Mouse (Mus musculus) embryonic facial prominence, embryonic 10.5 days (tissue): ENCODE results near the gene Plxnd1. TPM values are rescaled to one million over a fixed set of nuclear protein-coding genes. Genes with fewer than 3 reads are reported as not detected.
A peak's percentile ranks its signal among the peaks of the same experiment; 100 is the strongest.

ENCODE experiments used
- DNase-seq: peaks from one replicate; pipeline ENCODE4 v3.0.0-alpha.2; 2017; ENCODE audit warnings: low spot score
- H3K27ac ChIP-seq: fragments of 300-500 bp; sonication (generic); replicated peaks from 2 replicates; pipeline ENCODE4 v1.5.1; 2016; ENCODE audit warnings: mild to moderate bottlenecking
- H3K27me3 ChIP-seq: fragments of 300-500 bp; sonication (generic); replicated peaks from 2 replicates; pipeline ENCODE4 v1.6.1; 2016; ENCODE audit warnings: low read depth, mild to moderate bottlenecking; ENCODE audit not compliant: poor library complexity, severe bottlenecking
- H3K36me3 ChIP-seq: fragments of 300-500 bp; sonication (generic); replicated peaks from 2 replicates; pipeline ENCODE4 v1.6.1; 2016; ENCODE audit warnings: mild to moderate bottlenecking, moderate library complexity
- H3K4me1 ChIP-seq: fragments of 300-500 bp; sonication (generic); 2 replicates; pipeline ENCODE4 v1.6.1; 2016
- H3K4me3 ChIP-seq: fragments of 300-500 bp; sonication (generic); 2 replicates; pipeline ENCODE4 v1.5.1; 2016; ENCODE audit warnings: mild to moderate bottlenecking, moderate library complexity
- H3K9me3 ChIP-seq: fragments of 300-500 bp; sonication (generic); 2 replicates; pipeline ENCODE4 v1.6.1; 2016; ENCODE audit warnings: mild to moderate bottlenecking
- WGBS: fragments of 180-500 bp; shearing (Covaris S2); methylation state at CpG from one replicate; pipeline ENCODE4 v1.1.7; 2016; 5-methylcytosine and 5-hydroxymethylcytosine counted together
- polyA plus RNA-seq: library from polyadenylated mRNA; unstranded; fragments of >200 nt; fragmentation: Nextera tagmentation; extraction: Ambion mirVana; gene quantifications from 2 replicates; pipeline ENCODE4 v1.2.1, GENCODE M21; 2016

Plxnd1 gene
- polyA plus RNA-seq, 1 experiment from 2014 or later: 26.8 TPM

GRCm38 (mm10) chr6:115972083-115972764 is 22.6 kb downstream of the Plxnd1 start:
- WGBS: 82% methylated on average over 7 of the region's 7 CpGs
- Histone ChIP-seq H3K4me1 (peaks cover 62% of the 10 kb centered on the region), H3K27ac (peak overlapping the region; percentile 31; the same call in 1 of the 2 replicates)

GRCm38 (mm10) chr6:115971273-115972060 is 23.3 kb downstream of the Plxnd1 start:
- Histone ChIP-seq H3K36me3 (0 out of 2 replicates have a peak, but pooled peaks cover 9% of the 10 kb centered on the region), H3K27me3 (no peaks in the 10 kb centered on the region), H3K4me3 (no peak overlapping the region), H3K9me3 (no peaks in the 10 kb centered on the region), H3K27ac (peak overlapping the region; percentile 31; the same call in 1 of the 2 replicates), H3K4me1 (peaks cover 62% of the 10 kb centered on the region)
- DNase-seq: no peak
- WGBS: 72% methylated on average over 13 of the region's 13 CpGs

More at GRCm38 (mm10) chr6:115972083-115972764, 22.6 kb downstream of the Plxnd1 start:
- H3K4me3 ChIP-seq: no peak overlapping the region
- no peaks in the 10 kb centered on the region for H3K9me3 ChIP-seq
- 0 out of 2 replicates have a peak, but pooled peaks cover 7% of the 10 kb centered on the region for H3K36me3 ChIP-seq
- DNase-seq: no peak
- no peaks in the 10 kb centered on the region for H3K27me3 ChIP-seq

GRCm38 (mm10) chr6:115969952-115970351 is 24.9 kb downstream of the Plxnd1 start:
- Histone ChIP-seq H3K27me3 (no peaks in the 10 kb centered on the region), H3K4me1 (peaks cover 62% of the 10 kb centered on the region), H3K9me3 (no peaks in the 10 kb centered on the region), H3K27ac (no peak overlapping the region), H3K36me3 (0 out of 2 replicates have a peak, but pooled peaks cover 9% of the 10 kb centered on the region), H3K4me3 (no peak overlapping the region)
- WGBS: 66% methylated on average over 6 of the region's 6 CpGs
- DNase-seq: no peak

GRCm38 (mm10) chr6:115969103-115969502 is 25.7 kb downstream of the Plxnd1 start:
- DNase-seq: no peak
- Histone ChIP-seq H3K27me3 (no peaks in the 10 kb centered on the region), H3K4me3 (no peak overlapping the region), H3K9me3 (no peaks in the 10 kb centered on the region), H3K4me1 (peaks cover 59% of the 10 kb centered on the region), H3K36me3 (0 out of 2 replicates have a peak, but pooled peaks cover 9% of the 10 kb centered on the region), H3K27ac (peak overlapping the region; percentile 55; the same call in 1 of the 2 replicates)
- 73% methylated on average over 9 of the region's 9 CpGs for WGBS

GRCm38 (mm10) chr6:115968700-115969099 is 26.1 kb downstream of the Plxnd1 start:
- 0 out of 2 replicates have a peak, but pooled peaks cover 9% of the 10 kb centered on the region for H3K36me3 ChIP-seq
- H3K4me1 ChIP-seq: peaks cover 56% of the 10 kb centered on the region
- DNase-seq: no peak
- peaks cover 2% of the 10 kb centered on the region for H3K27me3 ChIP-seq
- peak overlapping the region; percentile 55 for H3K27ac ChIP-seq
- no peak overlapping the region for H3K4me3 ChIP-seq
- 67% methylated on average over 6 of the region's 6 CpGs for WGBS
- H3K9me3 ChIP-seq: no peaks in the 10 kb centered on the region

- H3K4me3 ChIP-seq: no peak overlapping the region
- H3K27me3 ChIP-seq: peaks cover 8% of the 10 kb centered on the region
- H3K27ac ChIP-seq: peak overlapping the region; percentile 55
- peak; percentile 50 for DNase-seq
- H3K4me1 ChIP-seq: peaks cover 52% of the 10 kb centered on the region
- WGBS: 68% methylated on average over 5 of the region's 5 CpGs
- H3K36me3 ChIP-seq: 0 out of 2 replicates have a peak, but pooled peaks cover 14% of the 10 kb centered on the region
- H3K9me3 ChIP-seq: no peaks in the 10 kb centered on the region
These were observed 26.7 kb downstream of the Plxnd1 start for GRCm38 (mm10) chr6:115968086-115968485.

GRCm38 (mm10) chr6:115967291-115967880 is 27.4 kb downstream of the Plxnd1 start:
- peaks cover 52% of the 10 kb centered on the region for H3K4me1 ChIP-seq
- H3K27me3 ChIP-seq: peaks cover 14% of the 10 kb centered on the region
- no peak overlapping the region for H3K4me3 ChIP-seq
- H3K36me3 ChIP-seq: 0 out of 2 replicates have a peak, but pooled peaks cover 16% of the 10 kb centered on the region
- no peaks in the 10 kb centered on the region for H3K9me3 ChIP-seq
- no peak for DNase-seq
- WGBS: 93% methylated on average over 15 of the region's 15 CpGs
- peak overlapping the region; percentile 3; the same call in 1 of the 2 replicates for H3K27ac ChIP-seq

GRCm38 (mm10) chr6:115966227-115966966 is 28.4 kb downstream of the Plxnd1 start:
- no peaks in the 10 kb centered on the region for H3K9me3 ChIP-seq
- no peak for DNase-seq
- no peak overlapping the region for H3K27ac ChIP-seq
- 95% methylated on average over 19 of the region's 19 CpGs for WGBS
- 0 out of 2 replicates have a peak, but pooled peaks cover 18% of the 10 kb centered on the region for H3K36me3 ChIP-seq
- no peak overlapping the region for H3K4me3 ChIP-seq
- H3K4me1 ChIP-seq: peaks cover 48% of the 10 kb centered on the region
- H3K27me3 ChIP-seq: peaks cover 17% of the 10 kb centered on the region

- Histone ChIP-seq H3K9me3 (no peaks in the 10 kb centered on the region), H3K36me3 (peaks cover 20% of the 10 kb centered on the region), H3K4me3 (no peak overlapping the region), H3K27me3 (peaks cover 17% of the 10 kb centered on the region), H3K4me1 (peaks cover 48% of the 10 kb centered on the region), H3K27ac (no peak overlapping the region)
- WGBS: 82% methylated on average over 9 of the region's 9 CpGs
- no peak for DNase-seq
These were observed 31.1 kb downstream of the Plxnd1 start for GRCm38 (mm10) chr6:115963656-115964055.

- peaks cover 48% of the 10 kb centered on the region for H3K4me1 ChIP-seq
- H3K9me3 ChIP-seq: no peaks in the 10 kb centered on the region
- peak; percentile 62 for DNase-seq
- peaks cover 20% of the 10 kb centered on the region for H3K36me3 ChIP-seq
- H3K27ac ChIP-seq: no peak overlapping the region
- no peak overlapping the region for H3K4me3 ChIP-seq
- H3K27me3 ChIP-seq: peaks cover 17% of the 10 kb centered on the region
- WGBS: 44% methylated on average over 23 of the region's 23 CpGs
These were observed 32.2 kb downstream of the Plxnd1 start for GRCm38 (mm10) chr6:115962439-115963085.

GRCm38 (mm10) chr6:115961743-115962142 is 33.1 kb downstream of the Plxnd1 start:
- no peak overlapping the region for H3K4me3 ChIP-seq
- 92% methylated on average over 3 of the region's 3 CpGs for WGBS
- H3K4me1 ChIP-seq: peaks cover 57% of the 10 kb centered on the region
- H3K36me3 ChIP-seq: peaks cover 15% of the 10 kb centered on the region
- H3K27ac ChIP-seq: peak overlapping the region; percentile 20; the same call in 1 of the 2 replicates
- peaks cover 17% of the 10 kb centered on the region for H3K27me3 ChIP-seq
- H3K9me3 ChIP-seq: no peaks in the 10 kb centered on the region
- no peak for DNase-seq
